ENCODE assay signal across 27 mouse cellular contexts in the genomic region with DNA sequence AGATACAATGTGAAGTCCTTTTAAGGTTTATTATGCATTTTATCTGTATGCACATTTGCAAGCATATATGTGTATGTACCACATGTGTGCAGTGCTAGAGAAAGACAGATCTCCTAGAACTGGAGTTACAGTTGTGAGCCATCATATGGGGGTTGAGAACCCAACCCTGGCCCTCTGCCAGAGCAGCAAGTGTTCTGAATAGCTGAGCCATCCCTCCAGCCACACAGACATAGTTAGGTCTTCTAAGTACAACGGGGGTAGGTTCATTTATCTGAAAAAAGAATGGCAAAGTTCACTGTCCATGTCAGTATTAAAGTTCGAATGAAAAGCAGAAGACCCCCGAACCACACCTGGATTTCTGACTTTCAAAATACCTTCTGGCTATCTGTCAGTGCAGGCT. TPM values are rescaled to one million over a fixed set of nuclear protein-coding genes. Genes with fewer than 3 reads are reported as not detected.
DNase-seq lines count a peak whose midpoint lies in the region; ATAC-seq and TF ChIP-seq lines count a peak whose summit lies in the region.
"Had no signal": no experiment of that assay in that cellular context is flagged by ENCODE, and none has a peak within 500 bp of the region (broad histone marks: within the 10 kb centered on the region; RNA-seq: fewer than 3 reads in every experiment).

No protein-coding gene starts in this region.

- ATAC-seq in lung, embryonic 14.5 days (ENCODE audit: insufficient read depth), result no peak
- ATAC-seq in intestine, embryonic 16.5 days, result peak; percentile 45
- ATAC-seq: forebrain, embryonic 13.5 days had no signal

- no peaks in the 10 kb centered on the region for H3K9me3 ChIP-seq in lung, embryonic 14.5 days (ENCODE audit: low read depth, low read length)
- H3K9me3 ChIP-seq in intestine, embryonic 16.5 days (ENCODE audit: control insufficient read depth, low read length), result no peaks in the 10 kb centered on the region
- H3K9me3 ChIP-seq: embryonic facial prominence, embryonic 13.5 days; forebrain, embryonic 13.5 days; heart, embryonic 13.5 days; hindbrain, embryonic 15.5 days; limb, embryonic 15.5 days had no signal

- H3K4me2 ChIP-seq in lung, embryonic 14.5 days, result no peak overlapping the region
- no peak overlapping the region for H3K4me2 ChIP-seq in intestine, embryonic 16.5 days (ENCODE audit: low read depth, low read length)
- H3K4me2 ChIP-seq: embryonic facial prominence, embryonic 13.5 days; forebrain, embryonic 13.5 days; heart, embryonic 13.5 days; hindbrain, embryonic 15.5 days; limb, embryonic 15.5 days had no signal

- H3K9ac ChIP-seq in lung, embryonic 14.5 days, result no peak overlapping the region
- H3K9ac ChIP-seq in intestine, embryonic 16.5 days (ENCODE audit: low read depth, low read length), result no peak overlapping the region
- H3K9ac ChIP-seq: embryonic facial prominence, embryonic 13.5 days; forebrain, embryonic 13.5 days; heart, embryonic 13.5 days; hindbrain, embryonic 15.5 days; limb, embryonic 15.5 days had no signal

- no peaks in the 10 kb centered on the region for H3K36me3 ChIP-seq in lung, embryonic 14.5 days (ENCODE audit: insufficient read depth)
- no peaks in the 10 kb centered on the region for H3K36me3 ChIP-seq in intestine, embryonic 16.5 days (ENCODE audit: control insufficient read depth, insufficient read depth, low read length)
- H3K36me3 ChIP-seq: embryonic facial prominence, embryonic 13.5 days; heart, embryonic 13.5 days; hindbrain, embryonic 15.5 days; limb, embryonic 15.5 days had no signal

- WGBS in lung, embryonic 14.5 days, result 59% methylated on average over 3 of the region's 3 CpGs
- WGBS in intestine, embryonic 16.5 days, result 56% methylated on average over 3 of the region's 3 CpGs

- H3K4me1 ChIP-seq in lung, embryonic 14.5 days (ENCODE audit: insufficient read depth), result no peaks in the 10 kb centered on the region
- H3K4me1 ChIP-seq in intestine, embryonic 16.5 days (ENCODE audit: control insufficient read depth, insufficient read depth, low read length), result no peaks in the 10 kb centered on the region
- H3K4me1 ChIP-seq: forebrain, embryonic 13.5 days; heart, embryonic 13.5 days had no signal

- peak; percentile 5 for DNase-seq in adrenal gland, postnatal 10 days
- no peak for DNase-seq in adrenal gland, postnatal 14 days
- DNase-seq in heart, postnatal 4 days, result peak; percentile 12
- no peak for DNase-seq in heart, adult 18-20 months
- DNase-seq in lung, embryonic 14.5 days, result peak; percentile 9
- DNase-seq in lung, adult 18-20 months, result no peak
- DNase-seq in thymus, postnatal 25 days, result no peak
- DNase-seq: adrenal gland, postnatal 25 days; cerebellum, adult 11-12 months; cerebellum, postnatal 36 days; gastrocnemius, adult 2 months; heart, postnatal 14 days; kidney, adult 18-20 months; layer of hippocampus, adult 9-11 months; right cerebral cortex, postnatal 14 days; thymus, postnatal 36 days had no signal

- no peaks in the 10 kb centered on the region for H3K27me3 ChIP-seq in lung, embryonic 14.5 days (ENCODE audit: insufficient read depth, low read length)
- H3K27me3 ChIP-seq in intestine, embryonic 16.5 days (replicated peaks; ENCODE audit: control insufficient read depth, insufficient read depth, low read length), result no peaks in the 10 kb centered on the region
- H3K27me3 ChIP-seq: embryonic facial prominence, embryonic 13.5 days; forebrain, embryonic 13.5 days; heart, embryonic 13.5 days; hindbrain, embryonic 15.5 days; limb, embryonic 15.5 days had no signal

- no peak for TF ChIP-seq CTCF in lung, embryonic 14.5 days (IDR thresholded peaks at IDR 0.05; ENCODE audit: low read depth)

- no peak overlapping the region for H3K4me3 ChIP-seq in lung, embryonic 14.5 days (ENCODE audit: low read depth, low read length)
- no peak overlapping the region for H3K4me3 ChIP-seq in intestine, embryonic 16.5 days (ENCODE audit: low read length)
- H3K4me3 ChIP-seq: embryonic facial prominence, embryonic 13.5 days; erythroblast, embryonic 14.5 days; forebrain, embryonic 13.5 days; gastrocnemius, adult 2 months; heart, embryonic 13.5 days; hindbrain, embryonic 15.5 days; limb, embryonic 15.5 days had no signal

- H3K27ac ChIP-seq in lung, embryonic 14.5 days (ENCODE audit: low read depth), result no peak overlapping the region
- H3K27ac ChIP-seq in intestine, embryonic 16.5 days (ENCODE audit: low read length), result no peak overlapping the region
- H3K27ac ChIP-seq: embryonic facial prominence, embryonic 13.5 days; forebrain, embryonic 13.5 days; gastrocnemius, adult 2 months; heart, embryonic 13.5 days; limb, embryonic 15.5 days; macrophage; stomach, postnatal 0 days had no signal

RNA-seq across cellular contexts. Expression of a gene that starts 48.9 kb away (rescaled TPM):
- total RNA-seq in adrenal gland, postnatal 10 days (2021), result 10 to 100 TPM in 1 of 2 experiments, 1 to 10 TPM in 1; 7.3 to 11.4 TPM
- total RNA-seq in adrenal gland, postnatal 14 days (2021), result 6.4 and 6.6 TPM in 2 replicates
- total RNA-seq in heart, postnatal 4 days (2021), result under 1 TPM; 0.64 to 0.86 TPM
- total RNA-seq in heart, adult 18-20 months (2021), result under 1 TPM; 0.32 to 0.49 TPM
- polyA plus RNA-seq in lung, embryonic 14.5 days (2014; fragmentation: Nextera tagmentation; extraction: Ambion mirVana), result 0.12 and 0.16 TPM in 2 replicates
- 2.8 and 2.9 TPM in 2 replicates for polyA plus RNA-seq in intestine, embryonic 16.5 days (2015; fragmentation: Nextera tagmentation; extraction: Ambion mirVana)
- total RNA-seq: granulocyte monocyte progenitor cell, adult 5-6 weeks; monocyte, adult 5-6 weeks had no signal
- polyA plus RNA-seq: erythroblast, embryonic 14.5 days; macrophage had no signal

Comparison
In these comparisons a context has a peak if more than half of its experiments do, and no peak if none do; other contexts are left out.
1. DNase-seq: peak in adrenal gland, postnatal 10 days (single experiment), heart, postnatal 4 days (single experiment) and lung, embryonic 14.5 days (single experiment); none in adrenal gland, postnatal 14 days (single experiment), heart, adult 18-20 months (0 of 2), lung, adult 18-20 months (0 of 2) and thymus, postnatal 25 days (single experiment).